Mouse (Mus musculus): ENCODE measurements around the gene Cfap299. TPM values are rescaled to one million over a fixed set of nuclear protein-coding genes. Genes with fewer than 3 reads are reported as not detected.

The Cfap299 gene
- total RNA-seq, 1 experiment from 2014 or later: not detected

- ATAC-seq (replicated peaks; ENCODE audit: insufficient number of reproducible peaks, low FRiP score, low TSS enrichment, poor library complexity, severe bottlenecking): no peak
These were observed 169.2 kb downstream of the Cfap299 start for GRCm38 (mm10) chr5:98498317-98498716.

GRCm38 (mm10) chr5:98516214-98516613, 187.1 kb downstream of the Cfap299 start:
- no peak for ATAC-seq (replicated peaks; ENCODE audit: insufficient number of reproducible peaks, low FRiP score, low TSS enrichment, poor library complexity, severe bottlenecking)

GRCm38 (mm10) chr5:98520118-98520517, 191.0 kb downstream of the Cfap299 start:
- ATAC-seq (replicated peaks; ENCODE audit: insufficient number of reproducible peaks, low FRiP score, low TSS enrichment, poor library complexity, severe bottlenecking): no peak

GRCm38 (mm10) chr5:98522270-98522977, 193.3 kb downstream of the Cfap299 start:
- ATAC-seq (replicated peaks; ENCODE audit: insufficient number of reproducible peaks, low FRiP score, low TSS enrichment, poor library complexity, severe bottlenecking): no peak

GRCm38 (mm10) chr5:98523050-98523449, 193.9 kb downstream of the Cfap299 start:
- ATAC-seq (replicated peaks; ENCODE audit: insufficient number of reproducible peaks, low FRiP score, low TSS enrichment, poor library complexity, severe bottlenecking): no peak

- ATAC-seq (replicated peaks; ENCODE audit: insufficient number of reproducible peaks, low FRiP score, low TSS enrichment, poor library complexity, severe bottlenecking): no peak
These were observed 194.7 kb downstream of the Cfap299 start for GRCm38 (mm10) chr5:98523783-98524182.

GRCm38 (mm10) chr5:98541333-98541732, 212.2 kb downstream of the Cfap299 start:
- no peak for ATAC-seq (replicated peaks; ENCODE audit: insufficient number of reproducible peaks, low FRiP score, low TSS enrichment, poor library complexity, severe bottlenecking)

- no peak for ATAC-seq (replicated peaks; ENCODE audit: insufficient number of reproducible peaks, low FRiP score, low TSS enrichment, poor library complexity, severe bottlenecking)
These were observed 221.2 kb downstream of the Cfap299 start for GRCm38 (mm10) chr5:98550285-98550684.

- ATAC-seq (replicated peaks; ENCODE audit: insufficient number of reproducible peaks, low FRiP score, low TSS enrichment, poor library complexity, severe bottlenecking): no peak
These were observed 221.8 kb downstream of the Cfap299 start for GRCm38 (mm10) chr5:98550873-98551272.

GRCm38 (mm10) chr5:98552395-98552794, 223.3 kb downstream of the Cfap299 start, which contains the start of gene Gm11111:
Gene Gm11111, plus strand, starts transcription at chr5:98552695.
- no peak for ATAC-seq (replicated peaks; ENCODE audit: insufficient number of reproducible peaks, low FRiP score, low TSS enrichment, poor library complexity, severe bottlenecking)

- no peak for ATAC-seq (replicated peaks; ENCODE audit: insufficient number of reproducible peaks, low FRiP score, low TSS enrichment, poor library complexity, severe bottlenecking)
These were observed 223.9 kb downstream of the Cfap299 start for GRCm38 (mm10) chr5:98552811-98553601.

GRCm38 (mm10) chr5:98561301-98561700, 232.2 kb downstream of the Cfap299 start:
- no peak for ATAC-seq (replicated peaks; ENCODE audit: insufficient number of reproducible peaks, low FRiP score, low TSS enrichment, poor library complexity, severe bottlenecking)

- ATAC-seq (replicated peaks; ENCODE audit: insufficient number of reproducible peaks, low FRiP score, low TSS enrichment, poor library complexity, severe bottlenecking): no peak
These were observed 233.7 kb downstream of the Cfap299 start for GRCm38 (mm10) chr5:98562806-98563205.

GRCm38 (mm10) chr5:98563801-98564200, 234.7 kb downstream of the Cfap299 start:
- no peak for ATAC-seq (replicated peaks; ENCODE audit: insufficient number of reproducible peaks, low FRiP score, low TSS enrichment, poor library complexity, severe bottlenecking)

- ATAC-seq (replicated peaks; ENCODE audit: insufficient number of reproducible peaks, low FRiP score, low TSS enrichment, poor library complexity, severe bottlenecking): no peak
These were observed 237.5 kb downstream of the Cfap299 start for GRCm38 (mm10) chr5:98566461-98567193.

GRCm38 (mm10) chr5:98568481-98568880, 239.4 kb downstream of the Cfap299 start:
- no peak for ATAC-seq (replicated peaks; ENCODE audit: insufficient number of reproducible peaks, low FRiP score, low TSS enrichment, poor library complexity, severe bottlenecking)

GRCm38 (mm10) chr5:98569029-98569513, 240.0 kb downstream of the Cfap299 start:
- ATAC-seq (replicated peaks; ENCODE audit: insufficient number of reproducible peaks, low FRiP score, low TSS enrichment, poor library complexity, severe bottlenecking): no peak

- no peak for ATAC-seq (replicated peaks; ENCODE audit: insufficient number of reproducible peaks, low FRiP score, low TSS enrichment, poor library complexity, severe bottlenecking)
These were observed 243.3 kb downstream of the Cfap299 start for GRCm38 (mm10) chr5:98572392-98572791.

Measured in monocyte, adult 5-6 weeks (primary cell).